Mouse (Mus musculus) cerebellum, postnatal 25 days (tissue): ENCODE data around the gene Sorcs1.
A peak's percentile ranks its signal among the peaks of the same experiment; 100 is the strongest.

Experiments used
- DNase-seq, 2 experiments: peaks; one replicate each; pipeline ENCODE4 v3.0.0; 2021; ENCODE audit warnings: mixed read lengths in 2 of 2

Gene Sorcs1

GRCm38 (mm10) chr19:50677903-50678896, at the start of gene Sorcs1:
Gene Sorcs1, minus strand, starts transcription at chr19:50678646.
- DNase-seq, result peak; percentile 74 to 84

DNA sequence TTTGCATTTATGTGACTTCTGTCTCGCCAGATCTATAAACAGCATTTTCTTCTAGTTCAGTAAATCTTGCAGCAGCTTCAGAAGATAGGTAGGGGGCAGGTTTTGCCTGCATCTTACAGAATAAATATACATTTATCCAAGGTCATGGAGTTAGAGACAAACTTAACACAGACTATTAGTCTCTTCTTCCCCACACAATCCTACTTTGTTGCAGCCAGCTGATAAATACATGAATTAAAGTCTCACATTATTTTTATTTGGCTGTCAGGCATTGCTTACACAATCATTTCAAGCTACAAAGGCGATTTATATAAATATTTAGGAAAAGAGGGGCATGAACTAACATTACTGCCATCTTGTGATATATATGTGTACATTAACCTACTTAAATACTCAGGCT, 4.8 kb upstream of the Sorcs1 start:
- no peak for DNase-seq

GRCm38 (mm10) chr19:50678946-50679345, 500 bp upstream of the Sorcs1 start:
- DNase-seq, result peak in 1 of 2 experiments; percentile 5

DNA sequence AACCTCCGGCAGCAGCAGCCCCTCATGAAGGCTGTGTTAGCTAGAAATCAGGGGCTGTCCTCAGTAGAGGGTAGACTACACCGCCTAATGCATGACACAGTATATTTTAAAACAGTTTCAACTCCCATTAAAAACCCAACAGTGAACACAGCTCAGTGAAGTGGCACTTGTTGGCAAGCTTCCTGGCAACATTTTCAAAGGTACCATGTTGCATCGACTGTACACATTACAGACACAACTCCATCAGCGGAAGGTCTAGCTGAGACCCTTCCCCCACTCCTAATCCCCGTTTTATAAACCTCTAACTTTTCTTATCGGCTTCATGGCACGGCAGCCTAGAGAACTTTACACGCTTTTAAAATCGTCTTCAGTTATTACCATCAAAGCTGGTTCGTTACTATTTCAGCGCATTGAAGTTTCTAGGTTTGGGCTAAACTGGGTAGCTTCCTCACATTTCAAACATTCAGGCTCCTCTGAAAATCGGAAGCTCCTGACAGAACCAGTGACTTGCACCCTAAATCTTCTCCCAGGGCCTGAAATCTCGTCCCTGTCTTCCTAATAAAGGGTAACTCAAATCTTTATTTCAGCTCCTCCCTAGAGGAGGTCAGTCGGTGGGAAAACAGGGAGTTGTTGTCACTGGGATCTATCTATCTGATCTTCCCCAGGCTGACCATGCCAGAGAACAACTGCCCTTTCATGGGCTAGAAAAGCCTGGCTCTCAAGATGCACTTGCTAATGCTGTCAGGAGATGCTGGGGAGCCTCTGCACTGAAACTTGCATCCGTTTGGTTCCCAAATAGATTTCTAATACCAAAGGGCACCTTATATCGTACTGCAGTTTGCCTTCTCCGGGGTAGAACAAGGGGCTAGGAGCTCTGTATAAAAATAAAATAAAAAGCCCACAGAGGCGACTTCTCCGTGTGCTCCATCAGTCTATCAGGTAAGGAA, 1.6 kb downstream of the Sorcs1 start:
- DNase-seq, result peak; percentile 20 to 22

- peak; percentile 24 to 25 for DNase-seq
Observed at GRCm38 (mm10) chr19:50674921-50675320, 3.5 kb downstream of the Sorcs1 start.

GRCm38 (mm10) chr19:50667516-50667915, 10.9 kb downstream of the Sorcs1 start:
- no peak for DNase-seq

DNA sequence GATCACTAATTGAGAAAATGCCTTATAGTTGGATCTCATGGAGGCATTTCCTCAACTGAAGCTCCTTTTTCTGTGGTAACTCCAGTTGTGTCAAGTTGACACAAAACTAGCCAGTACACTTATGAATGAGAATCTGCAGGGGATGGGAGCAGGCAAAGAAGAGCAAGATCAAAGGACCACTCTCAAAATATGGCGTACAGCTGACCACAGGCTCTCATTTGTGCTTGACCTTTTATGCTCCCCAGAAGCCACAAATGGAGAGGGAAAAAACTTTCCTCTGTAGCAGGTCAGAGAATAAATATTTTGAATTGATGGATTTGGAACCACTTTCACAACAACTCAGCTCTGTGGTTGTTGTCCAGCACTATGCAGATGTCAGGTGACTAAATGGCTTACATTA, 14.1 kb downstream of the Sorcs1 start:
- DNase-seq, result no peak

DNA sequence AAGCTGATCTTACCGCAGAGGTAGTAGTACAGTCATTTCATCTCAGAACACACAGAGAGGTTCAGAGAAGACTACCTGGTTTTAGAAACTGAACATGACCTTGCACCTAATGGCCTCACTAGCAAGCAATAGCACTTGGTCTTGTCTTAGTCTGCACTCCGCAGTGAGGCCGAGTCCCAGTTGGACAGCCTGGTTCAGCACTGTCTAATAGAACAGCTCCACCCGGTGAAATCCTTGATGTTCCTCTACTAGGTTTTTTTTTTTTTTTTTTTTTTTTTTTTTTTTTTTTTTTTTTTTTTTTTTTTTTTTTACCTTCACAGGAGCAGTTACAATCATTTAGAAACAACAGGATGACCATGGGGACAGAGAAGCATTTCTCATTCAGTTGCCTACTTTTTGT, 19.3 kb downstream of the Sorcs1 start:
- no peak for DNase-seq

- no peak for DNase-seq
Observed at GRCm38 (mm10) chr19:50652750-50653149, 25.7 kb downstream of the Sorcs1 start.

DNA sequence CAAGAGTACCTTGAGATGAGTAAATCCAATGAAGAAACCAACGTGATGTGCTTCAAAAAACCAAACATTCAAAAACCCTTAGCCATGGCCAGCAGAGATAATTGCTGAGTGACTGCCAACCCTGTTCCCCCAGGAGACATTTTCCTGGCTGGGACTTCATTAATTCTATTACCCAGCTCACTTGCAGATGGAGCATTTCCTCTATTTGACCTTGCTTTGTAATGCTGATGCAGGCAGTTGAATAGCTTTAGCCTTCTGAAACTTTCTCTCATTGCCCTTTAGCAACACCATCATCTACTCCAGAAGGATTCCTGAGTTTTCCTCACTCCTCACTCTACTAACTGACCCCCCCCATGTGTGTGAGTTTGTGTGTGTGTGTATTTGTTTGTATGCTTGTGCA, 34.6 kb downstream of the Sorcs1 start:
- DNase-seq, result peak in 1 of 2 experiments; percentile 3

DNA sequence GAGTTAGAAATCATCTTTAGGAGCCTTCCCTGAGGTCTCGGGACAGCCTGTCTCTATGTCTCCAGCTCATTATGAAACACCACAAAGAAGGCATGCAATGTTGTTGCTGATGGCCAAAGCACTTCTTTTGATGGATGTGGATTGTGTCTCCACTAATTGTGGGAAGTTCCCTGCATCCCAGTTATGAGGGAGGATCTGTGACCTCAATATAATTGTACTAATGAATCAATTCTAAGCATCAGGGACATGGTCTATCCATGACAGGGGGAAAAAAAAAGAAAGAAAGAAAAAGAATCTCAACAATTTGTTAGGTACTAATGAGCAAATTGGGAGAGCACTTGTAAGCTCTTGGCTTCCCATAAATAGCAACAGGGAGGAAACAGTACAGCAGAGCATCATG, 36.3 kb downstream of the Sorcs1 start:
- DNase-seq, result no peak

- no peak for DNase-seq
Observed at GRCm38 (mm10) chr19:50640251-50641032, 38.0 kb downstream of the Sorcs1 start.

GRCm38 (mm10) chr19:50638176-50638575, 40.3 kb downstream of the Sorcs1 start:
- no peak for DNase-seq

GRCm38 (mm10) chr19:50614013-50614412, 64.4 kb downstream of the Sorcs1 start:
- DNase-seq, result no peak

GRCm38 (mm10) chr19:50611619-50612018, 66.8 kb downstream of the Sorcs1 start:
- DNase-seq, result no peak

- peak in 1 of 2 experiments; percentile 11 for DNase-seq
Observed at GRCm38 (mm10) chr19:50603882-50604281, 74.6 kb downstream of the Sorcs1 start.

DNA sequence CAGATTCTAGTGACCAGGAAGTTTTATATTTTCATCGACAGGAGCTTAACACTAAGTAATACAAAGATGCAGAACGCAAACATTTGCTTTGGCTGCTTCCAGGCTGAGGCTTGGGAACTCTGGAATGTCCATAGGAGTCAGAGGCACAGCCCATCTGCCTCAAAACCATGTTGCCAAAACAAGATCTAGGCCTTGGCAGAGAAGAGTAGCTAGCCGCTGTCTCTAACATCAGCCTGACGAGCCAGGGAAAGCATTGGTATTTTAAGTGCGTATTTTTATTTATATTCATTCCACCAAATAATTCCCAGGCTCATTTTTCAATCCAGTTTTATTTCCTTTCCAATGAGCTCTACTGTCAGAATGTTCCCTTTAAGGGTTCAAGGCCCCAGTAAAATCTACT, 75.1 kb downstream of the Sorcs1 start:
- peak; percentile 18 to 47 for DNase-seq

GRCm38 (mm10) chr19:50597300-50597699, 81.1 kb downstream of the Sorcs1 start:
- DNase-seq, result no peak

DNA sequence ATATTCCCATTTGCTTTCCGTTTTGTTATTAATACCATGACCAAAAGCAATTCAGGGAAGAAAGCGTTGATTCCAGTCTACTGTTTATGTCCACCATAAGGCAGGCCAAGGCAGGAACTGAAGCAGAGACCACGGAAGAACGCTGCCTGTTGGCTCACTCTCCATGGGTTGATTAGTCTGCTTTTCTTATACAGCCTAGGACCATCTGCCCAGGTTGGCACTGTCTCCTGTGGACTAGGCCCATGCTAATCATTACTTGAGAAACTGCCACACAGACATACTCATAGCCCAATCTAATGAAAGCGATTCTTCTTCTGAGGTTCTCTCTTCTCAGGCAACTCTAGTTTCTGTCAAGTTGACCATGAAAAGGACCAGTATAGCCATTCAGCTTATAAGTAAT, 92.3 kb downstream of the Sorcs1 start:
- peak; percentile 46 to 67 for DNase-seq

GRCm38 (mm10) chr19:50582952-50583351, 95.5 kb downstream of the Sorcs1 start:
- DNase-seq, result no peak

GRCm38 (mm10) chr19:50569669-50570195, 108.7 kb downstream of the Sorcs1 start:
- no peak for DNase-seq

- no peak for DNase-seq
Observed at GRCm38 (mm10) chr19:50566306-50566705, 112.1 kb downstream of the Sorcs1 start.
